Mouse (Mus musculus) liver, adult 2 months (tissue): ENCODE results near the gene Gm27021. TPM values are rescaled to one million over a fixed set of nuclear protein-coding genes. Genes with fewer than 3 reads are reported as not detected.

ENCODE experiments used
- DNase-seq: peaks from one replicate; pipeline ENCODE4 v3.0.0-alpha.2; 2011; ENCODE audit warnings: low read depth, low spot score; ENCODE audit errors: extremely low read depth
- H3K27ac ChIP-seq: fragments of 200-500 bp; replicated peaks from 2 replicates; pipeline ENCODE4 v1.5.1; 2012; ENCODE audit warnings: low read depth, mild to moderate bottlenecking, control low read depth, inconsistent platforms, low read length; ENCODE audit not compliant: insufficient read depth
- H3K27me3 ChIP-seq: fragments of 200-500 bp; 2 replicates; pipeline ENCODE4 v1.6.1; 2012; ENCODE audit warnings: mild to moderate bottlenecking, moderate library complexity, low read length, inconsistent platforms; ENCODE audit not compliant: control insufficient read depth, insufficient read depth
- H3K36me3 ChIP-seq: fragments of 200-500 bp; 2 replicates; pipeline ENCODE4 v1.6.1; 2012; ENCODE audit warnings: low read length, inconsistent platforms; ENCODE audit not compliant: control insufficient read depth, insufficient read depth
- H3K4me1 ChIP-seq: fragments of 200-500 bp; 2 replicates; pipeline ENCODE4 v1.6.1; 2011; ENCODE audit warnings: low read length; ENCODE audit not compliant: control insufficient read depth, insufficient read depth
- H3K4me3 ChIP-seq: fragments of 200-500 bp; 2 replicates; pipeline ENCODE4 v1.5.1; 2011; ENCODE audit warnings: low read depth, mild to moderate bottlenecking, control low read depth, low read length, moderate library complexity; ENCODE audit not compliant: insufficient read depth
- H3K79me2 ChIP-seq: fragments of 200-500 bp; 2 replicates; pipeline ENCODE4 v1.6.1; 2012; ENCODE audit warnings: inconsistent platforms, mild to moderate bottlenecking, low read length, moderate library complexity; ENCODE audit not compliant: control insufficient read depth, insufficient read depth
- H3K9ac ChIP-seq: fragments of 200-500 bp; 2 replicates; pipeline ENCODE4 v1.6.1; 2012; ENCODE audit warnings: low read depth, mild to moderate bottlenecking, control low read depth, inconsistent platforms, low read length
- CTCF ChIP-seq: fragments of 200-500 bp; IDR thresholded peaks from 2 replicates; pipeline ENCODE4 v1.5.1; 2011; ENCODE audit warnings: low read depth, low read length, control low read depth
- POLR2A ChIP-seq: fragments of 200-500 bp; IDR thresholded peaks from 2 replicates; pipeline ENCODE4 v1.6.1; 2011; ENCODE audit warnings: low read length, control low read depth; ENCODE audit not compliant: insufficient read depth; ENCODE audit errors: extremely low read depth
- WGBS: fragments of 180-500 bp; shearing (Covaris S2); methylation state at CpG from one replicate; pipeline ENCODE4 v1.1.7; 2018; 5-methylcytosine and 5-hydroxymethylcytosine counted together
- polyA plus RNA-seq: library from polyadenylated mRNA; depleted of rRNA; stranded (reverse); fragments of >200 nt; gene quantifications from 2 replicates; pipeline ENCODE4 v1.2.3, GENCODE M21; 2012
- total RNA-seq: library from RNA; depleted of rRNA; stranded (reverse); fragments of >200 nt; gene quantifications from 2 replicates; pipeline ENCODE4 v1.2.3, GENCODE M21; 2014

The Gm27021 gene
- total and polyA plus RNA-seq, 2 experiments, result not detected

- no peak for DNase-seq
- no peaks in the 10 kb centered on the region for H3K79me2 ChIP-seq
- no peak overlapping the region for H3K4me3 ChIP-seq
- H3K4me1 ChIP-seq, result peaks cover under 1% of the 10 kb centered on the region; the same call in 1 of the 2 replicates
- H3K36me3 ChIP-seq, result no peaks in the 10 kb centered on the region
- H3K27me3 ChIP-seq, result no peaks in the 10 kb centered on the region
- H3K27ac ChIP-seq, result no peak overlapping the region
- no peak overlapping the region for H3K9ac ChIP-seq
- 83% methylated on average over 15 of the region's 15 CpGs for WGBS
- TF ChIP-seq POLR2A (no peak), CTCF (no peak)
Observed at GRCm38 (mm10) chr8:120705163-120705562, 37.3 kb upstream of the Gm27021 start.

DNA sequence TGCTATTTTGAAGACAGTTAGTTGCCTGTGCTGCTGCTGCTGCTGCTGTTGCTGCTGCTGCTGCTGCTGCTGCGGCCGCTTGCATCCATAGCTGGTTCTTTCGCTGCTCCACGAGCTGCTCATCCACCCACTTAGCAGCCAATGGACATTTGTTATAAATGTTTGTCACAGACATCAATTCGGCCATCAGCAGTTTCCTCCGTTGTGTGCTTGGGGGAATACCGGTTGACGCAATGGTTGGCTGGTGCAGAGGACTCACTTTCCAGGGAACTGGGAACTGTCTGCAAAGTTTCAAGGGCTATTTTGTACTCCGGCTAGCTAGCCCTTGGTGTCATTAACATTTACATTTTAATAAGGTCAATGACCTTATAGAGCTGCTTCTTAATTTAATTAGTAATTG is 36.3 kb upstream of the Gm27021 start:
- Histone ChIP-seq H3K27me3 (no peaks in the 10 kb centered on the region), H3K4me1 (peaks cover 4% of the 10 kb centered on the region), H3K27ac (no peak overlapping the region), H3K79me2 (no peaks in the 10 kb centered on the region), H3K4me3 (no peak overlapping the region), H3K36me3 (no peaks in the 10 kb centered on the region), H3K9ac (no peak overlapping the region)
- 84% methylated on average over 9 of the region's 9 CpGs for WGBS
- DNase-seq, result no peak
- TF ChIP-seq CTCF (no peak), POLR2A (no peak)

DNA sequence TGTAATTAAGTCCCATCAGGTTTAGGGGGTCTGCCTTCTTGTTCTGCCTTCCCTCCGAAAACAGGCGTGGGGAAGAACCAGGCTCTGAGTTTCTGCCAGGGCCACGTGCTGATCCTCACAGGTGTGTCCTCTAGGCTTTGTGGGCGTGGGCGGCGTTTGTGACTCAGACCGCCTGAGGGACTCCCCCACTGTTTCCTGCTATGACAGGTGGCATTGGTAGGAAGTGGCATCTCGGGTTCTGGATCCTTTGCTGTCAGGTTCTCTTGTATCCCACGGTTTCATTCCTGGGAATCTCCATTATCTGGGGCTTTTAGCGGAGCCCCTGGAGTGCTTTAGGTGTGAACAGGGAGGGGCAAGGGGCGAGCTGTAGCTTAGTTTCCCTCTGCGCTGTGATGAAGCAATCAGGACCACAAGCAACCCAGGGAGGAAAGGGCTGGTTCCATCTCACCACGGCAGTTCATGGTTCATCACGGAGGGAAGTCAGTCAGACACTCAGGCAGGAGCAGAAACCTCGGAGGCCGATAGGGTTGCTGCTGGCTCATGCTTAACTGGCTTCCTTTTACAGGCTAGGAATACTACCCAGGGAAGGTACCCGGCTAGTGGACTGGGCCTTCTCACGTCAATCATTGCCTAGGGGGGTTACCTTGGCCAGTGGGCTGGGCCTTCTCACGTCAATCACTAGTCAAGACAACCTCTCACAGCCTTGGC is 34.0 kb upstream of the Gm27021 start:
- no peak for DNase-seq
- Histone ChIP-seq H3K27me3 (no peaks in the 10 kb centered on the region), H3K27ac (no peak overlapping the region), H3K4me3 (no peak overlapping the region), H3K4me1 (peaks cover 4% of the 10 kb centered on the region), H3K36me3 (no peaks in the 10 kb centered on the region), H3K79me2 (no peaks in the 10 kb centered on the region), H3K9ac (no peak overlapping the region)
- 71% methylated on average over 19 of the region's 19 CpGs for WGBS
- no peak for TF ChIP-seq POLR2A
- no peak for TF ChIP-seq CTCF

- H3K9ac ChIP-seq, result no peak overlapping the region
- peak overlapping the region; percentile 73 for H3K27ac ChIP-seq
- H3K4me3 ChIP-seq, result no peak overlapping the region
- peaks cover 4% of the 10 kb centered on the region for H3K4me1 ChIP-seq
- H3K36me3 ChIP-seq, result no peaks in the 10 kb centered on the region
- H3K79me2 ChIP-seq, result no peaks in the 10 kb centered on the region
- DNase-seq, result no peak
- no peaks in the 10 kb centered on the region for H3K27me3 ChIP-seq
- TF ChIP-seq POLR2A, result no peak
- 71% methylated on average over 4 of the region's 4 CpGs for WGBS
Observed at GRCm38 (mm10) chr8:120700053-120700452, 32.2 kb upstream of the Gm27021 start.

DNA sequence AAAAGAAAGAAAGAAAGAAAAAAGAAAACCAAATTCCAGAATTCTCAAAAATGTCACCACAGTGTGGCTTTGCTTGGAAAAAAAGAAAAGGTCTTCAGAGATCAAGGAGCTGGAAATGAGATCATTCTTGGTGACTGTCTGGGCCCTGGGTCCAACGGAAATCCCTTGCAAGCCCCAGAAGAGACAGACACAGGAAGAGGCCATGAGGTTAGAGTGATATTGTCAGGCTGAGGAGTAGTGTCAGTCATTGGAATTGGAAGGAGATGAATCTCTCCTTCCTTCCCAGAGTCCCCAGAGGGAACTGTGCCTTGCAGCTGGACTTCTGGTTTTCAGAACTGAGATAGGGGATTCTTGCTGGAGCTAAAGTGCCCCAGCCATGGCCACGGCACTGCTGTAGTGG is 31.7 kb upstream of the Gm27021 start:
- DNase-seq, result peak; percentile 19
- TF ChIP-seq POLR2A (no peak), CTCF (no peak)
- no peak overlapping the region for H3K4me3 ChIP-seq
- no peaks in the 10 kb centered on the region for H3K27me3 ChIP-seq
- peaks cover 4% of the 10 kb centered on the region for H3K4me1 ChIP-seq
- no peaks in the 10 kb centered on the region for H3K36me3 ChIP-seq
- no peak overlapping the region for H3K9ac ChIP-seq
- H3K27ac ChIP-seq, result peak overlapping the region; percentile 73
- no peaks in the 10 kb centered on the region for H3K79me2 ChIP-seq
- 72% methylated on average over 2 of the region's 2 CpGs for WGBS

GRCm38 (mm10) chr8:120699079-120699478 is 31.2 kb upstream of the Gm27021 start:
- no peaks in the 10 kb centered on the region for H3K27me3 ChIP-seq
- H3K79me2 ChIP-seq, result no peaks in the 10 kb centered on the region
- no peak overlapping the region for H3K9ac ChIP-seq
- no peak for DNase-seq
- H3K36me3 ChIP-seq, result no peaks in the 10 kb centered on the region
- WGBS, result 70% methylated on average over 6 of the region's 6 CpGs
- TF ChIP-seq POLR2A (no peak), CTCF (no peak)
- no peak overlapping the region; the same call in 1 of the 2 replicates for H3K27ac ChIP-seq
- peaks cover 6% of the 10 kb centered on the region for H3K4me1 ChIP-seq
- no peak overlapping the region for H3K4me3 ChIP-seq
